Mouse (Mus musculus) hindbrain, embryonic 14.5 days (tissue): ENCODE measurements at regions not wholly inside any gene's neighbourhood (a gene's known extent, or its start where the extent isn't known, plus 50 kb on each side); places are given as distances from the start of the nearest gene placed in this dataset.

Source experiments
- ATAC-seq: fragments of 200-750 bp; cut with Nextera tagmentation; 2 replicates; pipeline ENCODE4 v1.8.0; 2017; ENCODE audit warnings: moderate number of reproducible peaks, mild to moderate bottlenecking, moderate TSS enrichment, moderate library complexity; ENCODE audit not compliant: low FRiP score
- DNase-seq: peaks from one replicate; pipeline ENCODE4 v3.0.0-alpha.2; 2015; ENCODE audit warnings: low spot score
- H3K27ac ChIP-seq: fragments of 300-500 bp; sonication (generic); 2 replicates; pipeline ENCODE4 v1.5.1; 2014; ENCODE audit warnings: mild to moderate bottlenecking, moderate library complexity
- H3K27me3 ChIP-seq: fragments of 300-500 bp; sonication (generic); 2 replicates; pipeline ENCODE4 v1.6.1; 2014; ENCODE audit warnings: mild to moderate bottlenecking, low read length, mixed read lengths; ENCODE audit not compliant: control insufficient read depth, insufficient read depth
- H3K36me3 ChIP-seq: fragments of 300-500 bp; sonication (generic); replicated peaks from 2 replicates; pipeline ENCODE4 v1.6.1; 2014; ENCODE audit not compliant: control insufficient read depth, insufficient read depth
- H3K4me1 ChIP-seq: fragments of 300-500 bp; sonication (generic); replicated peaks from 2 replicates; pipeline ENCODE4 v1.6.1; 2014; ENCODE audit warnings: antibody characterized with exemption, low read length, mixed read lengths; ENCODE audit not compliant: control insufficient read depth, insufficient read depth
- H3K4me2 ChIP-seq: fragments of 300-500 bp; sonication (generic); replicated peaks from 2 replicates; pipeline ENCODE4 v1.6.1; 2014; ENCODE audit warnings: mild to moderate bottlenecking, moderate library complexity
- H3K4me3 ChIP-seq: fragments of 300-500 bp; sonication (generic); replicated peaks from 2 replicates; pipeline ENCODE4 v1.5.1; 2014; ENCODE audit warnings: mild to moderate bottlenecking, low read length
- H3K9ac ChIP-seq: fragments of 300-500 bp; sonication (generic); 2 replicates; pipeline ENCODE4 v1.6.1; 2014
- H3K9me3 ChIP-seq: fragments of 300-500 bp; sonication (generic); 2 replicates; pipeline ENCODE4 v1.6.1; 2016; ENCODE audit warnings: low read length; ENCODE audit not compliant: control insufficient read depth
- WGBS: fragments of 180-500 bp; shearing (Covaris S2); extraction: QIAGEN DNeasy Blood & Tissue Kit; methylation state at CpG from one replicate; pipeline ENCODE4 v1.1.7; 2014; 5-methylcytosine and 5-hydroxymethylcytosine counted together

GRCm38 (mm10) chr13:47716265-47716664 lies 544.8 kb upstream of the Id4 start:
- no peak overlapping the region for H3K9ac ChIP-seq
- ATAC-seq (no peak), DNase-seq (no peak)
- H3K4me2 ChIP-seq = no peak overlapping the region
- H3K4me1 ChIP-seq = no peaks in the 10 kb centered on the region
- no peak overlapping the region for H3K4me3 ChIP-seq
- no peaks in the 10 kb centered on the region for H3K36me3 ChIP-seq
- WGBS = 74% methylated on average over 4 of the region's 4 CpGs
- H3K27ac ChIP-seq = no peak overlapping the region
- H3K9me3 ChIP-seq = no peaks in the 10 kb centered on the region
- H3K27me3 ChIP-seq = no peaks in the 10 kb centered on the region

DNA sequence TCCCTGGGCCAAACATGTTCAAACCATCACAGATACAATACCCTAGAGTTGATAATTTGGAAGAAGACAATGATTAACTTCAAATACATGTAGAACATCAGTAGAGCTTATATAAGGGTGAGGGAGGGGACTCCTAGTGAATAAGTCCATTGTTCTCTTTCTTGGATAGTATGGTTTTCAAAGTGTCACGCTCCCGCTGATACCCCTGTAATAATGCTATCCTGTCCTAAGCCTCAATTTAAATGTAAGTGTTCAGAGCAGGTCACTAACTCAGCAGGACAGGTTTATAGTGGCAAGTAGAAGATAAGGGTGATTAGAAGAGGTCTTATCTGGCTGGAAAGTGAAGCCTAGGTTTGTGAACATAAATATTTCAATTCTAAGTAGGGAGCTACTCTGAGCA lies 540.4 kb upstream of the Id4 start:
- Histone ChIP-seq H3K4me1 (no peaks in the 10 kb centered on the region), H3K4me3 (no peak overlapping the region), H3K36me3 (no peaks in the 10 kb centered on the region), H3K27me3 (no peaks in the 10 kb centered on the region), H3K9me3 (no peaks in the 10 kb centered on the region), H3K9ac (no peak overlapping the region), H3K4me2 (no peak overlapping the region), H3K27ac (no peak overlapping the region)
- WGBS = 99% methylated on average over 2 of the region's 2 CpGs
- ATAC-seq = no peak
- DNase-seq = no peak

DNA sequence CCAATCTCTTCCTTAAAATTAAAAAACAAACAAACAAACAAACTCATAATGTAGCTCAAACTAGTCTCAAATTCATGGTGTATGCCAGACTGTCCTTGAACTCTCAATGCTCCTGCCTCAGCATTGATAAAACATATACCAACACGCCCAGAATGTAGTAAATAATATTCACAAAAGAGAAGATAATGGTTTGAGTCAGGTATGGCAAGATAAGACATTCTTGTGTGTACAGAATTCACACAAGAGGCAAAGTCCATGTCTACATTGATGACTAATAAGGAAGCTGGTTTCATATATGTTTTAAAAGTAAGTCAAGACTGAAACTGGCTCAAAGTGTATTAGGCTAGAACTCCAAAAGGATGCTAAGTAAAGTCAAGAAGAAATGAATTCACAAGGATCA lies 526.6 kb upstream of the Id4 start:
- no peak overlapping the region for H3K4me2 ChIP-seq
- no peaks in the 10 kb centered on the region for H3K36me3 ChIP-seq
- no peak overlapping the region for H3K9ac ChIP-seq
- peak overlapping the region; percentile 58; the same call in 1 of the 2 replicates for H3K27ac ChIP-seq
- DNase-seq = no peak
- no peaks in the 10 kb centered on the region for H3K9me3 ChIP-seq
- H3K4me3 ChIP-seq = no peak overlapping the region
- peaks cover 5% of the 10 kb centered on the region for H3K4me1 ChIP-seq
- H3K27me3 ChIP-seq = no peaks in the 10 kb centered on the region
- no peak for ATAC-seq
- 82% methylated on average over 1 of the region's 1 CpGs for WGBS

DNA sequence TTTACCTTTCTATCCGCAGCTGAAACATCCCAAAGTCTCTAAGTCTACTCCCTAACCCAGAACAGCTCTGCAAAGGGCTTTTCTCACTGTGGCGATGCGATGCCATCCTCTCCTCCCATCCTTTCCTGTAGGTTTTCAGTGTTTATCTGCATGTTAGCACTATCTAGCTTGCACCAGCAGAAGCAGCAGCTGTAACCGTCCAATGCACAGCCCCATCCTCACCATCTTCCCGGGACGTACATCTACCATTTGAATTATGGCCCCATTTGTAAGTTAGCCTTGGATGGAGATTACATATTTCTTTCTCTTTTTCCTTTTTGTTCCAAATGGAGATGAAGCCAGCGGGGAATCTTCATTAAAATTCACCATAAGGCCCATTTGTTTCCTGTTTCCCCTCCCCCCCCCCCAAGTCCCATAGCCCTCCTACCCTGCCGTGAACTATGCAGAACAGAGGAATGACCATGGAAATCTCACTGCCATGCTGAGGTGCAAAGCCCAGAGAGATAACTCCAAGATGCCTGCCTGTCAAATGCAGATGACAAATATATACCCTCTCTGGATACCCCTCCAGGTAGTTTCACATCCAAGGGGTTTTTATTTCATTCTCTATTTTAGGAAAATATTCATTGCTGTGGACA lies 525.5 kb upstream of the Id4 start:
- Histone ChIP-seq H3K4me2 (no peak overlapping the region), H3K27me3 (no peaks in the 10 kb centered on the region), H3K4me3 (no peak overlapping the region), H3K36me3 (no peaks in the 10 kb centered on the region), H3K9ac (no peak overlapping the region), H3K9me3 (no peaks in the 10 kb centered on the region), H3K27ac (peak overlapping the region; percentile 58), H3K4me1 (peaks cover 5% of the 10 kb centered on the region)
- WGBS = 48% methylated on average over 8 of the region's 8 CpGs
- DNase-seq = no peak
- no peak for ATAC-seq

DNA sequence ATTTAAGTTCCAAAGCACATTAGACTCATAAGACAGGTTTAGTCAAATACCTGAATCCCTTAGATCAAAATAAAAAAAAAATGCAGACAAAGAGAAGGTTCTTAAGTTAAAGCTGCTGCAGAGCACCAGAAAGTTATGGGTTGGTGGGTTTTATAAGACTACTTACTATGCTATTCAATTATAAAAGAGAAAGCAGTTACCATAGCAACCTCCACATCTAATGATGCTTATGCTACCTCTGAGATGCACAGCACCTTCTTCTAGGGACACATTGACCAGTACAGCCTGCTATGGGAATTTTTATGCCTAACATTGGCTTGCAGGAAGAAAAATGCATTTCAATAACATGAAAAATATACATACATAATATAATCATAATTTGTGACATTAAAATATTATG lies 512.1 kb upstream of the Id4 start:
- H3K4me3 ChIP-seq = no peak overlapping the region
- H3K9ac ChIP-seq = no peak overlapping the region
- no peaks in the 10 kb centered on the region for H3K36me3 ChIP-seq
- H3K27me3 ChIP-seq = no peaks in the 10 kb centered on the region
- H3K9me3 ChIP-seq = no peaks in the 10 kb centered on the region
- H3K4me1 ChIP-seq = 0 out of 2 replicates have a peak, but pooled peaks cover 4% of the 10 kb centered on the region
- ATAC-seq (no peak), DNase-seq (no peak)
- H3K4me2 ChIP-seq = no peak overlapping the region
- no peak overlapping the region for H3K27ac ChIP-seq

DNA sequence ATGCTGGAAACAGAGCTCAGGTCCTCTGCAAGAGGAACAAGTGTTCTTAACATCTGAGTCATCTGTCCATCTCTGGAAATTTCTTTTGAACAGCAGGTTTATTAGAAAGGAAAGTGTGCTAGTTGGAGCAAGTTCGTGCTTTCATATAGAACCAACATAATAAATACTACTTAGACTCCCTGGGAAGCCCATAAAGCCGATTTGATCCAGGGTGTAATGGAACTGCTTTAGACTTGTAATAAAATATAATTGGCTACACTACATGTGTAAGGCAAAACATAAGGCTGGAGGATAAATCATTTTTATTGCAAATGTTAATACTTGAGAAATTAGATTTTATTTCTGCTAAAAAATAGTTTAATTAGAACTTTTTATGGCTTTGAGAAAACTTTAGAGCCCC lies 510.0 kb upstream of the Id4 start:
- ATAC-seq (no peak), DNase-seq (no peak)
- Histone ChIP-seq H3K27me3 (no peaks in the 10 kb centered on the region), H3K9me3 (no peaks in the 10 kb centered on the region), H3K36me3 (no peaks in the 10 kb centered on the region), H3K4me2 (no peak overlapping the region), H3K9ac (no peak overlapping the region), H3K4me3 (no peak overlapping the region), H3K4me1 (0 out of 2 replicates have a peak, but pooled peaks cover 4% of the 10 kb centered on the region), H3K27ac (no peak overlapping the region)
- 69% methylated on average over 2 of the region's 2 CpGs for WGBS

DNA sequence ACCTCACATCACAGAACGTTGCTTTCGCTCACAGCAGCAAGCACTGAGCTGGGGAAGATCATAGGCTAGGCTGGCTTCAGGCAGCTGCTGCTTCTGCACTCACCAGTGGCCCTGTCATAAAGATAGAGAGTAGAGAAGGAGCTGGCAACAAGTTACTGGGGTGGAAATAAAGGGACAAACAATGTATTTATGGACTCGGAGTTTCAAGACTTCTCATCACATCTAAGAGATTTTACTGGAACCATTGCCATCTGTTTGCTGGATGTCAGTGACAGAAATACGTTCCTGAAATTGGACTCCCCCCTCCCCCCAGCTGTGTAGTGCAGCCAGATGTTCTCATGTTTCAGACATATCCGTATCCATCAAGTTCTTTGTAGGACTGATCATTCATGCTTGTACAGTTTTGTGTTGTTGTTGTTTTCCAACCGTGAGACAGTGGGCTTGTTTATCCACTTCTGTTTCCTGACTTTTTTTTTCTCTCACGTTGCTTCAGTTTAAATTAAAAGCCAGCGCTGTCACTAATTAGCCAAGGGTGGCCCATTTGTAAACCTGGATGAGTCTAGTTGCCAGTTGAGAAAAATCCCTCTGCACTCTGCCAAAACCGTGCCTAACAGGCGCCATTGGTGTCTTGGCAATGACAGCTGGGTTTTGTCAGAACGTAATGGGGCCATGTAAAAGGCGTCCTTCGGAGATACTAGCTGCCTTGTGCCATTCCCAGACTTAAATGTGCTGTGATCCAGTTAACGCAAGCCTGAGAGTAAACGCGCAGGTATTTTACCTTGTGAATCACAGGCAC lies 496.0 kb upstream of the Id4 start:
- WGBS = 63% methylated on average over 16 of the region's 16 CpGs

DNA sequence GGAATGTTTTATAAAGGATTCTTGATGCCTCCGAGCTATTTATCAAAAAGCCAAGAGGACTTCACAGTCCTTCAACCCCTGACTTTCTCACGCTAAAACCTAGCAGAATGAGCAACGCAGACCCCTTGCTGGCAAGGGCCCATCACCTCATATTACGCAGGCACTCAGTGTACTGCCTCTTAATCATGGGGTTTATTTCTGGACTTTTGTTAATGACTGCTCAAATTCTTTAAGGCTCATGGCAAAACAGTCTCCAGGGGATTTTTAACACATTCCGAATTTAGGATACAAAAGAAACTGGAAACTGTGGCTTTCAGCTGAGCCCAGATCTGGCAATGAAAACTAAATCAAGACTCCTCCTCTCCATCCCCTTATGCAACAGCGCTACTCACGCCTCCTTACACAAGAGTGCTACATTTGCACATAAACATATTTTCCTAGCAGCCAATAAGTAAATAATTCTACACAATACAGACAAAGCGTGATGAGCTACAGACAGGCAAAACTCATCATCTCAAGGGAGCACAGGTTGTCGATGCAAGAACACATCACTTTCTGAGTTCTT lies 492.0 kb upstream of the Id4 start:
- WGBS = 84% methylated on average over 9 of the region's 9 CpGs
- Histone ChIP-seq H3K27me3 (no peaks in the 10 kb centered on the region), H3K4me1 (no peaks in the 10 kb centered on the region), H3K27ac (no peak overlapping the region), H3K4me3 (no peak overlapping the region), H3K9me3 (no peaks in the 10 kb centered on the region), H3K9ac (no peak overlapping the region), H3K4me2 (no peak overlapping the region), H3K36me3 (no peaks in the 10 kb centered on the region)
- ATAC-seq (no peak), DNase-seq (no peak)

More for the DNA sequence above, 496.0 kb upstream of the Id4 start:
- H3K4me1 ChIP-seq = no peaks in the 10 kb centered on the region
- no peak for DNase-seq
- no peak overlapping the region for H3K9ac ChIP-seq
- H3K36me3 ChIP-seq = no peaks in the 10 kb centered on the region
- no peaks in the 10 kb centered on the region for H3K27me3 ChIP-seq
- H3K4me3 ChIP-seq = no peak overlapping the region
- H3K9me3 ChIP-seq = no peaks in the 10 kb centered on the region
- H3K27ac ChIP-seq = no peak overlapping the region
- no peak overlapping the region for H3K4me2 ChIP-seq
- no peak for ATAC-seq

GRCm38 (mm10) chr13:47777206-47778099 lies 483.6 kb upstream of the Id4 start:
- H3K4me2 ChIP-seq = no peak overlapping the region
- peak overlapping the region; percentile 51; the same call in 1 of the 2 replicates for H3K27ac ChIP-seq
- DNase-seq (no peak), ATAC-seq (no peak)
- no peak overlapping the region for H3K4me3 ChIP-seq
- H3K4me1 ChIP-seq = peaks cover 7% of the 10 kb centered on the region
- H3K27me3 ChIP-seq = no peaks in the 10 kb centered on the region
- no peak overlapping the region for H3K9ac ChIP-seq
- WGBS = 59% methylated on average over 15 of the region's 15 CpGs
- H3K9me3 ChIP-seq = no peaks in the 10 kb centered on the region
- H3K36me3 ChIP-seq = no peaks in the 10 kb centered on the region
